Comparison of ENCODE assay signal across 26 mouse cellular contexts in genomic region chr4:83659411-83659810, GRCm38 (mm10).
A peak's percentile ranks its signal among the peaks of the same experiment; 100 is the strongest.
DNase-seq lines count a peak whose midpoint lies in the region; ATAC-seq and TF ChIP-seq lines count a peak whose summit lies in the region.
"Had no signal": no experiment of that assay in that cellular context is flagged by ENCODE, and none has a peak within 500 bp of the region (broad histone marks: within the 10 kb centered on the region; RNA-seq: fewer than 3 reads in every experiment).

No protein-coding gene starts in this region.

- H3K9ac ChIP-seq in heart, embryonic 11.5 days (ENCODE audit: low read depth, low read length) = no peak overlapping the region
- no peak overlapping the region for H3K9ac ChIP-seq in lung, embryonic 16.5 days (ENCODE audit: low read length)
- H3K9ac ChIP-seq in embryonic facial prominence, embryonic 14.5 days (ENCODE audit: low read depth, low read length) = no peak overlapping the region
- H3K9ac ChIP-seq: forebrain, postnatal 0 days; kidney, embryonic 15.5 days; liver, embryonic 15.5 days; stomach, embryonic 15.5 days had no signal

- H3K4me2 ChIP-seq in heart, embryonic 11.5 days = no peak overlapping the region
- peak overlapping the region; percentile 13 for H3K4me2 ChIP-seq in lung, embryonic 16.5 days (ENCODE audit: low read depth, low read length)
- H3K4me2 ChIP-seq in embryonic facial prominence, embryonic 14.5 days (ENCODE audit: low read depth, low read length) = peak overlapping the region; percentile 11; the same call in 1 of the 2 replicates
- H3K4me2 ChIP-seq: kidney, embryonic 15.5 days; liver, embryonic 15.5 days; stomach, embryonic 15.5 days had no signal

- H3K27ac ChIP-seq in heart, embryonic 11.5 days (ENCODE audit: low read depth, low read length) = no peak overlapping the region
- H3K27ac ChIP-seq in lung, embryonic 16.5 days (ENCODE audit: low read length) = peak overlapping the region; percentile 26
- peak overlapping the region; percentile 61 for H3K27ac ChIP-seq in embryonic facial prominence, embryonic 14.5 days (replicated peaks; ENCODE audit: low read depth, low read length)
- H3K27ac ChIP-seq: heart, embryonic 10.5 days; hindbrain, embryonic 10.5 days; kidney, embryonic 15.5 days; liver, embryonic 15.5 days; midbrain, embryonic 10.5 days; stomach, embryonic 15.5 days had no signal

- H3K27me3 ChIP-seq in heart, embryonic 11.5 days (ENCODE audit: control insufficient read depth, insufficient read depth, low read length) = no peaks in the 10 kb centered on the region
- H3K27me3 ChIP-seq in lung, embryonic 16.5 days (ENCODE audit: control insufficient read depth, insufficient read depth, low read depth, low read length) = no peaks in the 10 kb centered on the region
- H3K27me3 ChIP-seq in embryonic facial prominence, embryonic 14.5 days (replicated peaks; ENCODE audit: control insufficient read depth, insufficient read depth, low read length) = no peaks in the 10 kb centered on the region
- H3K27me3 ChIP-seq: kidney, embryonic 15.5 days; liver, embryonic 15.5 days; stomach, embryonic 15.5 days had no signal

- peaks cover 6% of the 10 kb centered on the region for H3K4me1 ChIP-seq in heart, embryonic 11.5 days (ENCODE audit: control insufficient read depth, insufficient read depth, low read length)
- H3K4me1 ChIP-seq in lung, embryonic 16.5 days (replicated peaks; ENCODE audit: control insufficient read depth, insufficient read depth, low read length) = 0 out of 2 replicates have a peak, but pooled peaks cover 4% of the 10 kb centered on the region
- peaks cover 9% of the 10 kb centered on the region for H3K4me1 ChIP-seq in embryonic facial prominence, embryonic 14.5 days (ENCODE audit: control insufficient read depth, insufficient read depth, low read length)
- H3K4me1 ChIP-seq: liver, embryonic 15.5 days had no signal

- H3K4me3 ChIP-seq in heart, embryonic 11.5 days (ENCODE audit: low read depth, low read length) = no peak overlapping the region
- H3K4me3 ChIP-seq in lung, embryonic 16.5 days (ENCODE audit: low read length) = no peak overlapping the region
- H3K4me3 ChIP-seq in embryonic facial prominence, embryonic 14.5 days (ENCODE audit: low read depth, low read length) = no peak overlapping the region
- H3K4me3 ChIP-seq: heart, embryonic 10.5 days; hindbrain, embryonic 10.5 days; kidney, embryonic 15.5 days; liver, embryonic 15.5 days; midbrain, embryonic 10.5 days; stomach, embryonic 15.5 days had no signal

- H3K36me3 ChIP-seq in heart, embryonic 11.5 days (ENCODE audit: control insufficient read depth, insufficient read depth, low read length) = no peaks in the 10 kb centered on the region
- H3K36me3 ChIP-seq in lung, embryonic 16.5 days (ENCODE audit: control insufficient read depth, insufficient read depth, low read length) = no peaks in the 10 kb centered on the region
- H3K36me3 ChIP-seq in embryonic facial prominence, embryonic 14.5 days (ENCODE audit: control insufficient read depth, insufficient read depth, low read length) = no peaks in the 10 kb centered on the region
- H3K36me3 ChIP-seq: heart, embryonic 10.5 days; hindbrain, embryonic 10.5 days; kidney, embryonic 15.5 days; liver, embryonic 15.5 days; midbrain, embryonic 10.5 days; stomach, embryonic 15.5 days had no signal

- WGBS in heart, embryonic 11.5 days (ENCODE audit: insufficient replicate concordance) = 63% methylated on average over 11 of the region's 11 CpGs
- 41% methylated on average over 11 of the region's 11 CpGs for WGBS in lung, embryonic 16.5 days
- 40% methylated on average over 11 of the region's 11 CpGs for WGBS in embryonic facial prominence, embryonic 14.5 days

- no peak for TF ChIP-seq CTCF in brain, embryonic 14.5 days (IDR thresholded peaks at IDR 0.05; ENCODE audit: borderline replicate concordance, extremely low read depth, insufficient read depth, insufficient read length)

- DNase-seq in heart, postnatal 4 days = peak; percentile 23
- DNase-seq in lung, postnatal 14 days = no peak
- peak; percentile 15 for DNase-seq in brain, embryonic 14.5 days (ENCODE audit: low read depth)
- DNase-seq in embryonic facial prominence, embryonic 14.5 days (ENCODE audit: low spot score) = peak; percentile 84
- DNase-seq in testis, postnatal 10 days (ENCODE audit: low spot score) = no peak
- no peak for DNase-seq in gastrocnemius, postnatal 36 days
- DNase-seq: adrenal gland, adult 8-10 months; B cell, adult 2 months; cerebellum, adult 11 months; cerebellum, adult 9-10 months; embryo, embryonic 11 days; forebrain, postnatal 0 days; kidney, adult 18-20 months; kidney, postnatal 4 days; right cerebral cortex, postnatal 25 days; thymus, postnatal 14 days had no signal

- ATAC-seq in heart, embryonic 11.5 days (replicated peaks; ENCODE audit: insufficient number of reproducible peaks, low FRiP score, low TSS enrichment) = no peak
- peak; percentile 53 for ATAC-seq in lung, embryonic 16.5 days (ENCODE audit: low read depth)
- peak; percentile 39; the same call in 1 of the 2 replicates for ATAC-seq in embryonic facial prominence, embryonic 14.5 days (ENCODE audit: low read depth)
- ATAC-seq: forebrain, postnatal 0 days; hindbrain, embryonic 16.5 days; midbrain, embryonic 16.5 days had no signal

- intact Hi-C loops in gastrocnemius, postnatal 36 days (cut with DNase I) = no loop called here

- H3K9me3 ChIP-seq in heart, embryonic 11.5 days (replicated peaks; ENCODE audit: control insufficient read depth, low read length) = no peaks in the 10 kb centered on the region
- no peaks in the 10 kb centered on the region for H3K9me3 ChIP-seq in lung, embryonic 16.5 days (ENCODE audit: control insufficient read depth, low read length)
- no peaks in the 10 kb centered on the region for H3K9me3 ChIP-seq in embryonic facial prominence, embryonic 14.5 days (ENCODE audit: control insufficient read depth, low read length)
- H3K9me3 ChIP-seq: heart, embryonic 10.5 days; hindbrain, embryonic 10.5 days; kidney, embryonic 15.5 days; liver, embryonic 15.5 days; midbrain, embryonic 10.5 days; stomach, embryonic 15.5 days had no signal

- no peak for TF ChIP-seq POLR2A in brain, embryonic 14.5 days (IDR thresholded peaks at IDR 0.05; ENCODE audit: borderline replicate concordance, extremely low read depth, insufficient read depth, insufficient read length, poor library complexity, severe bottlenecking)

Comparison
In these comparisons a context has a peak if more than half of its experiments do, and no peak if none do; other contexts are left out.
1. DNase-seq: peak in heart, postnatal 4 days (single experiment), brain, embryonic 14.5 days (single experiment) and embryonic facial prominence, embryonic 14.5 days (single experiment); none in lung, postnatal 14 days (single experiment), testis, postnatal 10 days (single experiment) and gastrocnemius, postnatal 36 days (0 of 2).